23 mouse cellular contexts compared by ENCODE assay signal in the genomic region with DNA sequence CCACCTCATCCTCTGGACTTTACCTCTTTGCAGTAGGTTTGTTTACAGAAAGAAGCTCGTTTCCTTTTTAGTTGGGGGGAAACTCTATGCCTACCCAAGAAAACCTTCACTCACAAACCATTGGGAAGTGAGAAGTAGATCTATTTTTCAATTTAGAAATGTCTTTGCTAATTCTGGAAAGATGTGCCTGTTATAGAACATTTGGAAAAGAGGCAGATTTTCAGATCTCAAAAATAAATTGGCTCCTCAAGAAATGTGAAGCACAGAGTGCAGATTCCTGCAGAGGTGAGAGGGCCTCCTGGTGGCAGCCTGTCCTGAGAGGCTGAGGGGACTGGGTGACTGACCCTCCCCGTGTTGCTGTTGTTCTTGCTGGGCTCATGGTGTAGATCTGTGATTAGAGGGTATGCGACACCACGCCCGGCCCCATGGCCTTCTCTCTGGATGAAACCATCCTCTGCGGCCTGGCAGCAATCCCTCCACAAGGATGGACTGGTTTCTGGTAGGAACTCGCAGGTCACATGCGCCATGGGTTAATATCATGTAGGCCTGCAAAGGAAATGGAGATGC. TPM values are rescaled to one million over a fixed set of nuclear protein-coding genes. Genes with fewer than 3 reads are reported as not detected.
DNase-seq lines count a peak whose midpoint lies in the region; ATAC-seq lines count a peak whose summit lies in the region.
"Had no signal": no experiment of that assay in that cellular context is flagged by ENCODE, and none has a peak within 500 bp of the region (broad histone marks: within the 10 kb centered on the region; RNA-seq: fewer than 3 reads in every experiment).

No protein-coding gene starts in this region.

- H3K9me3 ChIP-seq in liver, embryonic 12.5 days (replicated peaks) = no peaks in the 10 kb centered on the region
- no peaks in the 10 kb centered on the region for H3K9me3 ChIP-seq in midbrain, embryonic 16.5 days (replicated peaks; ENCODE audit: control insufficient read depth, low read length, poor library complexity, severe bottlenecking)
- H3K9me3 ChIP-seq: embryonic facial prominence, embryonic 10.5 days; forebrain, embryonic 13.5 days; hindbrain, embryonic 13.5 days; kidney, embryonic 15.5 days; limb, embryonic 10.5 days had no signal

- peaks cover 98% of the 10 kb centered on the region for H3K4me1 ChIP-seq in liver, embryonic 12.5 days
- H3K4me1 ChIP-seq in midbrain, embryonic 16.5 days (ENCODE audit: control insufficient read depth, insufficient read depth, low read length) = no peaks in the 10 kb centered on the region
- H3K4me1 ChIP-seq: forebrain, embryonic 13.5 days; hindbrain, embryonic 13.5 days; kidney, embryonic 15.5 days had no signal

- no peak for ATAC-seq in liver, embryonic 12.5 days
- ATAC-seq in midbrain, embryonic 16.5 days = no peak
- ATAC-seq: forebrain, embryonic 13.5 days; inflammation-experienced regulatory T-cells, adult 6 months had no signal

- peaks cover 100% of the 10 kb centered on the region for H3K36me3 ChIP-seq in liver, embryonic 12.5 days
- H3K36me3 ChIP-seq in midbrain, embryonic 16.5 days (ENCODE audit: control insufficient read depth, insufficient read depth, low read length) = peaks cover 12% of the 10 kb centered on the region

- intact Hi-C loops in left cerebral cortex, postnatal 25 days (cut with DNase I) = loop anchor here (1.0 to 2.0 kb wide), 2 partner anchors 48 to 65 kb away; no protein-coding TSS in a partner anchor

- peak; percentile 28 to 33 for DNase-seq in frontal cortex, adult 2 months (ENCODE audit: extremely low spot score in 1 of 2, low spot score in 1 of 2)
- DNase-seq in frontal cortex, postnatal 14 days (ENCODE audit: low spot score in 2 of 2) = no peak
- peak; percentile 13 to 52 for DNase-seq in left cerebral cortex, postnatal 25 days (ENCODE audit: low spot score in 2 of 2)
- DNase-seq in left cerebral cortex, adult 11 months (ENCODE audit: low spot score) = no peak
- no peak for DNase-seq in cerebellum, postnatal 10 days
- DNase-seq: adrenal gland, postnatal 14 days; cerebellum, adult 18-20 months; kidney, postnatal 4 days; lung, embryonic 14.5 days; lung, postnatal 36 days; thymus, postnatal 36 days had no signal

- H3K4me3 ChIP-seq in liver, embryonic 12.5 days = peak overlapping the region; percentile 56
- H3K4me3 ChIP-seq in midbrain, embryonic 16.5 days (ENCODE audit: low read depth, low read length) = no peak overlapping the region
- H3K4me3 ChIP-seq: embryonic facial prominence, embryonic 10.5 days; forebrain, embryonic 13.5 days; hindbrain, embryonic 13.5 days; kidney, embryonic 15.5 days; limb, embryonic 10.5 days had no signal

- 69% methylated on average over 8 of the region's 8 CpGs for whole genome bisulfite sequencing in liver, embryonic 12.5 days (ENCODE audit: insufficient replicate concordance)
- WGBS in midbrain, embryonic 16.5 days = 96% methylated on average over 8 of the region's 8 CpGs

- H3K9ac ChIP-seq in liver, embryonic 12.5 days = peak overlapping the region; percentile 81
- no peak overlapping the region for H3K9ac ChIP-seq in midbrain, embryonic 16.5 days (ENCODE audit: low read depth, low read length)
- H3K9ac ChIP-seq: hindbrain, embryonic 13.5 days; kidney, embryonic 15.5 days; lung, embryonic 14.5 days had no signal

- peak overlapping the region; percentile 98 for H3K27ac ChIP-seq in liver, embryonic 12.5 days
- H3K27ac ChIP-seq in midbrain, embryonic 16.5 days (ENCODE audit: low read length) = no peak overlapping the region
- H3K27ac ChIP-seq: embryonic facial prominence, embryonic 10.5 days; forebrain, embryonic 13.5 days; hindbrain, embryonic 13.5 days; kidney, embryonic 15.5 days; limb, embryonic 10.5 days had no signal

- H3K27me3 ChIP-seq in liver, embryonic 12.5 days (replicated peaks) = no peaks in the 10 kb centered on the region
- no peaks in the 10 kb centered on the region for H3K27me3 ChIP-seq in midbrain, embryonic 16.5 days (ENCODE audit: control insufficient read depth, insufficient read depth, low read depth, low read length)
- H3K27me3 ChIP-seq: CH12.LX; forebrain, embryonic 13.5 days; hindbrain, embryonic 13.5 days; kidney, embryonic 15.5 days had no signal

- H3K4me2 ChIP-seq in liver, embryonic 12.5 days = peak overlapping the region; percentile 73
- no peak overlapping the region for H3K4me2 ChIP-seq in midbrain, embryonic 16.5 days (ENCODE audit: low read length)
- H3K4me2 ChIP-seq: forebrain, embryonic 13.5 days; hindbrain, embryonic 13.5 days; kidney, embryonic 15.5 days; lung, embryonic 14.5 days had no signal

RNA-seq across cellular contexts. Expression of a gene that starts 26.9 kb away (rescaled TPM):
- polyA plus RNA-seq in frontal cortex, adult 2 months (2012; rRNA removed) = 39.0 and 44.3 TPM in 2 replicates
- 10 to 100 TPM; 47.2 to 54.7 TPM for total RNA-seq in left cerebral cortex, postnatal 25 days (2021)
- 67.4 and 68.8 TPM in 2 replicates for polyA plus RNA-seq in liver, embryonic 12.5 days (2016; fragmentation: Nextera tagmentation; extraction: Ambion mirVana)
- polyA plus RNA-seq in midbrain, embryonic 16.5 days (2015; fragmentation: Nextera tagmentation; extraction: Ambion mirVana) = 5.3 and 8.5 TPM in 2 replicates

RNA-seq across cellular contexts. Expression of a gene that starts 30.5 kb away (rescaled TPM):
- 0.22 and 0.23 TPM in 2 replicates for polyA plus RNA-seq in frontal cortex, adult 2 months (2012; rRNA removed)
- under 1 TPM; 0.46 to 0.57 TPM for total RNA-seq in left cerebral cortex, postnatal 25 days (2021)
- polyA plus RNA-seq in liver, embryonic 12.5 days (2016; fragmentation: Nextera tagmentation; extraction: Ambion mirVana) = not detected in 2 replicates
- 0.06 TPM in 1 of 2 replicates, not detected in the other for polyA plus RNA-seq in midbrain, embryonic 16.5 days (2015; fragmentation: Nextera tagmentation; extraction: Ambion mirVana)
- total RNA-seq: CH12.LX; gastrocnemius, postnatal 4 days; heart, postnatal 25 days had no signal
- polyA plus RNA-seq: forebrain, embryonic 13.5 days; hindbrain, embryonic 13.5 days; inflammation-experienced regulatory T-cells, adult 6 months; midbrain, postnatal 0 days had no signal

RNA-seq across cellular contexts. Expression of a gene that starts 58.7 kb away (rescaled TPM):
- 0.88 and 0.92 TPM in 2 replicates for polyA plus RNA-seq in frontal cortex, adult 2 months (2012; rRNA removed)
- 1 to 10 TPM; 1.0 to 1.2 TPM for total RNA-seq in left cerebral cortex, postnatal 25 days (2021)
- 2.3 and 2.5 TPM in 2 replicates for polyA plus RNA-seq in liver, embryonic 12.5 days (2016; fragmentation: Nextera tagmentation; extraction: Ambion mirVana)
- 0.82 and 0.85 TPM in 2 replicates for polyA plus RNA-seq in midbrain, embryonic 16.5 days (2015; fragmentation: Nextera tagmentation; extraction: Ambion mirVana)
- total RNA-seq: CH12.LX had no signal
- polyA plus RNA-seq: inflammation-experienced regulatory T-cells, adult 6 months had no signal

Comparison
In these comparisons a context has a peak if more than half of its experiments do, and no peak if none do; other contexts are left out.
1. DNase-seq: peak in frontal cortex, adult 2 months (2 of 2) and left cerebral cortex, postnatal 25 days (2 of 2); none in frontal cortex, postnatal 14 days (0 of 2), left cerebral cortex, adult 11 months (single experiment) and cerebellum, postnatal 10 days (0 of 2).